Mouse (Mus musculus): Measurements from ENCODE around the gene Vamp9.

Vamp9 gene

DNA sequence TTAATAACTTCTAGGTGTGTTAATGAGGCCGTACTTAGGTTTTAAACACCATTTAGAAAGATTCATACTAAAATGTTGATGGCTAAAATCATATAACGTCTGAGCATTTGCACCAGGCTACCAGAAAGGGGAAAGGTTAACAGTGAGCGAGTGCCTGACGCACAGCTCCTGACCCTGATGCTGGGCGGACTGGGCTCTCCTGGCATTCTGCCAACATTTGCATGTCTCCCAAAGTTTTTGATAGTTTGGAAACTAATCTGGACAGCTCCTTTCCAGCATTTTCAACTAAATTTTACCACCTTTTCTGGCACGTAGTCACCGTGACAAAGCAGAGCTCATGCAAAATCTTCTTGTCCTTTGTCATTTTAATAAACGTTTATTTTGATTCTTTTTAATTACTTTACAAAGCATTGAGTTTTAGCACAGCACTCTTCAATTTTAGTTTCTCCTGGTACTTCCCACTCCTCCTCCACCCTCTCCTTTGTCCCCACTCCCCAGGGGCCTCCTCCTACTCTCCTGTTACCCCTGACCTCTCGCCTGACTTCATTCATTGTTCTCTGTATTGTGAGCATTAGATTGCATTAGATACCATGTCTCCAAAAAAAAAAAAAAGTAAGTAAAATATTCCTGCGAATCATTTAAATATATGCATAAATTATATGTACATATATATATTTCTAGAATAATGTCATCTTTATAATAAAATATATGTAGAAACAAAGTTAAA lies 35.9 kb downstream of the Vamp9 start:
- in situ Hi-C loops (cut with MboI, MseI) = no loop called here

DNA sequence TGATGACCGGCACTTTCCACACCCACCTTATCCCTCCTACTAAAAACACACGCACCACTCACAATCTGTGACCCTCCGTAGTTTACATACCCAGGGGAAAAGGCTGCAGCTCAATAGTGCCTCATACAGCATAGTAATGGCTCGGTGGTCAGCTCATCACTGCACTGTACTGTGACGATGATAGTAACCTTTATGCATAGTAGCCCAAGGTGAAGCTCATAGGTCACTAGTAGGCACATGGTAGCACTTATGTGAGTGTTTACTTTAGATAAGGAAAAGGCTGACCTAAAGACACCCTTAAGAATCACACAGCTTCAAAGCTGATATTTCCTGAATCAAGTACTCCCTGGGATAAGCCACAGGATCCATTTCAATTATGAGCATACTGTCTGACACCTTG lies 46.5 kb downstream of the Vamp9 start:
- in situ Hi-C loops (cut with MboI, MseI) = no loop called here

DNA sequence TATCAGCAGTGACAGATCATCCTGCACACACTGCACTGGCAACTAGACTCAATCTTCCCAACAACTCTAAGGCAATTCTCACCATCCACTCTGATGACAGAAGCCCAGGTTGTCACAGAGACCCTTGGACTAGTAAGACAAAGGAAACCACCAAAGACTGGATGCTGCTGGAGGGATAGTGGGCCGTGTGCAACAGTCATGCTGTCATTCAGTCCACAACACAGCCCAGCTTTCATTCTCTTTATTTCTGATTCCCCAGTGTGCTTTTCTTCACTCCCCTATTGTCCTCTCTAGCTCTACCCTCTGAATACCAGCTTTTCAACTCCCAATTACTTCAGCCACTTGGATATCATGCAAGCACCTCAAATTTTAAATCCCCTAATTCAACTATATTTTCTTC lies 47.8 kb downstream of the Vamp9 start:
- in situ Hi-C loops (cut with MboI, MseI) = no loop called here

DNA sequence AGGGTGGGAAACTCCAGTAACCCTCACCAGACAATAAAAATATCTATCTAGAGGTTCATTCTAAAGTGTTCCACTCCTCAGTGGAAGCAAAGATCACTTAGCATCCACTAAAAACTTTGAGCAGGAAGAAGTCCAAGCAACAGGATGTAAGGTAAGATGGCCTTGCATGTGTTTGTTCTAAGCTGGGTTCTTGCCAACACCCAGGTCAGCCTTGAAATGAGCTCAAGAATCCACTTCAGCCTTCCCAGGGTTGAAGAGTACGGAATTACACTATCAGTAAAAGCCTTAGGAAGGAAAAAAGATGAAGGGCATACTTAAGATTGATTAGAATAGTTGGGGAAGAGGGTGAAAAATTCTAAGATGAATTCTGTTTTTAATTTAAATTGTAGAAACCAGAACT lies 52.6 kb downstream of the Vamp9 start:
- in situ Hi-C loops (cut with MboI, MseI) = no loop called here

DNA sequence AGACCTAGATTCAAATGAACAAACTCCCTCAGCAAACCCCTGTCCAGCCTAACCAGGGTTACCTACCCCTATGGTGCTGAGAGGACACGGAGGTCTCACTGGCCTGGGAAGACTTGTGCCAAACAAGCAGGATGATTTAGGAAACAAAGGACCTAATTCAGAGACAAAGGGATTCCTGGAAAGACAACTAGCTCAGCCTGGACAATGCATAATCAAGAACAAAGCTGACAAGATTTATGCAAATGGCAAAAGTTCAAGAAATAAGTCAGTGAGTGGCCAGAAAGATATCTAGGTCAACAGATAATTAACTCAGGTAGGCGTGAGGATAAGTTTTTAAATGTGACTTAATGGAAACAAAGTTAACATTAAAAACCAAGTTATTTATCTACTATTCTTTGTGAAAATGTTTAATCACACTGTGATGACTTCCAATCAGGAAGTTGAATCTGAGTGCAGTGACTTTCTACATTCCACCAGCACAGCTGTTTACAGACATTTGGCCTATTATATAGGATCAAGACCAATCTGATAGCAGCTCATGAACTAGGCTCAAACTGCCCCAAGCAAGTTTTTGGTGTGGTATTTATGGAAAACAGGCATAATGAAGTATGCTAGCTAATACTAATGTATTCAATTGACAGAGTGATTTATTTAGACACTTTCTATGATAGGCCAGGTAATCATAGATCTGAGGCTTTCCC lies 53.3 kb downstream of the Vamp9 start:
- in situ Hi-C loops (cut with MboI, MseI) = no loop called here

DNA sequence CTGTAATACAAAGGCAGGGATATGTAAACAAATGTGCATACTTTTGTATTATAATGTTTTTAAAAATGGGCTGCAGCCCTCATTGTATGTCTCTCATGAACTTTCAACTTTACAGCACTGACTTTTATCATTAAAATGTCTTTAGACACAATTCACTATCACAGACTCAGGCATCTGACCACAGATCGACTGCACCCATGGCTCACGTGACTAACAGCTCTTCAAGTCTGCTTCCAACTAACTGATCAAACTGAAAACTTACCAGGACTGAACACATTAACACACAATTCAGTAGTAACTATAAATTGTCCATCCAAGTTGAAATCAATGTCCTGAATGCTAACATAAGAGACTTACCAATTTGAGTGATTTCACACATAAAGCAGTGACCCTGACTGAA lies 53.9 kb downstream of the Vamp9 start:
- in situ Hi-C loops (cut with MboI, MseI) = no loop called here

DNA sequence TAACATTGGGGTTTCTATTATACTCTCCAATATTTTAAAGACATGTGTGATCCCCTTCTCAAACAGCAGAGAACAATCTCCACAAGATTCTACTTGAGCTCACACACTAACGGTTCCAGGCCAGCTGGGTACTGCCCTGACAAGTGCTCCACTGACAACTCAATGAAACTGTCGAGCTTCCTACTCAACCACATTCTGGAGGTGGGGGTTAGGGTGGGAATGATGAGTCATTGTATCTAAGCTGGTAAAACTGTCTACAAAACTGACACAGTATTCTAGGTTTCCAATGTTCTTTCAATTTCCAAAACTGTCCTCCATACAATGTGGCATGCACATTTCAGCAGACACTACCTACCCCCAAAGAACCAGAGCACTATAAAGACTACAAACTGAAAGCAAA lies 67.9 kb downstream of the Vamp9 start:
- in situ Hi-C loops (cut with MboI, MseI) = loop anchor here (5.0 kb wide), 1 partner anchor 448 kb away; no protein-coding TSS in a partner anchor

DNA sequence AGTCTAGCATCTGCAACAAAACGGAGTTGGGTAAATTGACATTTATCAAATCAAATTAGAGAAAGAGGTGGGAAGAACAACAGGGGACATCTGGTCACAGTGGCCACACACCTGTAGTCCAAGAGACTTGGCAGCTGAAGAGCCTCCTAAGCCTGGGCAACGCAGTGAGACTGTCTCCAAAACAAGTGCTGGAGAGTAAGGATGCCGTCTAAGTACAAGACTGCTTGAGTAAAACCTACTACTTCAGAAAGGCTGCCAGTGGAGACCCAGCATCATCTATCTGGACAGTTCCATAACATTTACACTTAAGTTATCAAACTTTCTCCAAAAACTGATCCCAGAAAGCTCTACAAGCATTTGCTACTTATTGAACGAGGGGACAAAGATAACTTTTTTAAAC lies 69.0 kb downstream of the Vamp9 start:
- in situ Hi-C loops (cut with MboI, MseI) = no loop called here

DNA sequence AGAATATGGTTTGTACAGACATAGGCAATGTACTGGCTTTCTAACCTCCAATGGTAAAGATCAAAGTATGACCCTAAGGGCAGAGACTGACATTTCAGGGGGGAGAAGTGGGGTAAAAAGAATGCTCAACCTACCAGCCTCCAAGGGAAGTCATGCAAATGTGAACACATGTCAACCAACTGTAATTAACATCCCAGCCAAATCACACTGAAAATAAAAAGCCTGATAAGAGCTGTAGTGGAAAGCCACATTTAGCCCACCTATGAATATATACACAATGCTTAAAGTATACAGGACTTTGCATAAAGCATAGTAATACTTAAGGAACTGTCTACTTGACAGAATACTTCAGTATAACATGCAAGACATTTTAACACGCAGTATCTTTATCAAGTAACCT lies 69.7 kb downstream of the Vamp9 start:
- in situ Hi-C loops (cut with MboI, MseI) = no loop called here

DNA sequence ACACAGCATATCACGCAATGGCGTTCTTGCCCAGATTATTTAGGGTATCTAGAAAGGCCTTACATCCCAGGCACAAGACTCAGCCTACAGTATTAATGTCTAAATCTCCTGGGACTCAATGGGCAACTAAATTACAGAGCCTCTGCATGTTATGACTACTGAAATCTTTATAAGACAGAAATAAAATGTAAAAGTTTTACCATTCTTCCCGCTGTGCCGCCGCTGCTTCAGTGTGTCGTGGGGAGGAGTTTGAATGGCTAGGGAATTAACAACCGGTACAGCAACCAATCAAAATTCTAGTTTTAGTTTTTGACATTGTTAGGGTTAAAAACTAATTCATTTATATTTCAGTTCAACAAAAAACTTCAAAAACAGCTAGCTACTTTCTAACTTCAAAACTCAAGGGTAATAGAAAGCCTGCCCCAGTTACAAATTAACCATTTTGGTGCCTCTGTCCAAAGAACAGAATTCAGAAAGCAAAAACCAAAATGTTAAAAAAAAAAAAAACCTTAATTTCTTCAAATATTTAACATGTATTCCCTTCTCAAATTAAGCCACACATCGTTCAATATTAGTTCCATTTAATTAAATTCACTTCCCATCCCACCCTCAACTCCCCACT lies 70.4 kb downstream of the Vamp9 start:
- in situ Hi-C loops (cut with MboI, MseI) = no loop called here

DNA sequence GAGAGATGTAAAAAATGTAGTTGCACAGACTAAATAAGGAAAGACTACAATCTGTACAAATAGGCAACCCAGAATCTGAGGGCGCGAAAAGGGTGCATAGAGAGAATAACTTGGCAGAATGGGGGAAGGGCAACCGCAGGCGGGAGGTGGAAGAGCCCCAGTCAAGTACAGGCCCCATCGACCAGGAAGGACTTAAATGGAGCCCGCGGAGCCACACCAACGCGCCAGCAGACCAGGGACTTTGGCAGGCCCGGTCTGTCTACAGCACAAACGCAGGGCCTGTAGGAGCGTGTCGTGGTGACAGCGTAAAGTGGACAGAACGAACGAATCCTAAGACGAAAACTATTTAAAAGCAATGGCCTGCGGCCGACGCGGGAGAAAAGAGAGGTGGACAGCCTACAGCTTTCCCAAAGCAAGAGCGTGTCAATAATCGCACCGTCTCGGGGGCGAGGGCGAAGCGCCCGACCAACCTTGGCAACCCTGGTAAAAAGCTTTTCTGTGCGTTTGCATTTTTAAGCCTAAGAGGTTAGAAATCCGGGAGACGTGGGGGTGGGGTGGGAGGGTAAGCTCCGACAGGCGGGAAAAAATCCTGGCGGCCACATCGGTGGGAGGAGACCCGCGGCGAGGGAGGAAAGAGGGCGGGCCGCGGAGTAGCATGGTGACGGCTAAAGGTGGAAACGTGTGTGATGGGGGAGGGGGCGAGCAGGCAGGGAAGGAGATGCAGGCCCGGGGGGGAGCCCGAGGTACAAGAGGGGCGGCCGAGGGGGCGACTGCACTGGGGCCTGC lies 71.7 kb downstream of the Vamp9 start:
- in situ Hi-C loops (cut with MboI, MseI) = no loop called here

DNA sequence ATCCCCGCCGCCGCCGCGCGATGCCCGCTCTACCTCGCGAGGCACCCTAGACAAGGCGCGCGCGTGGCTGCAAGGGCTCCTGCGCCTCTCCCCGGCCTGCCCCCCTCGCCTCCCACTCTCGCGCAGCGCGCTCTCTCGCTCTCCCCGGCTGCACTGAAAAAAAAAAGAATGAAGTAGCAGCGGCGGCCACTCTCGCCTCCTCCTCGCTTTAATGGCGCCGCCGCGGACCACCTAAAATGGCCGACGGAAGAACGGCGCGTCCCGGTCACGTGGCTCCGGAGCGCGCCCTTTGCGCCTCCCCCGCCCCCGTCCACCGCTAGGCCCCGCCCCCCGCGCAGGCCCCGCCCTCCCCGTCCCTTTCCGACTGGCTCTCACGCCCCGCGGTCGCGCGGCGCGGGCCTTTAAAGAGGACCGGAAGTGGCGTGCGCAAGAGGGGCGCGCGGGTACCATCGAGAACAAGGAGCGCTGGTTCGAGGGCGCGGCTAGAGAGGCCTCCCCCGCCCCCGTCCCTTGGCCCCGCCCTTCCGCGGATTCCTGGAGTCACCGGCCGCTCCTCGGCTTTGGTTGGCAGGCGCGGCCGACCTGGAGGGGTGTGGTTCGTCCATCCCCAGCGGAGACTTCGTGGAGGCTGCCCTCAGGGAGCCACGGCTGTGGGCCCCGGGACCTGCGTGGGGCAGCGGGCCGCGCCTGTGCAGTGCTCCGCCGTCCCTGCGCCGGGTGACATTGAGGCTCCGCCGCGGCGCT lies 72.8 kb downstream of the Vamp9 start, which contains the start of the genes Hnrnpd and 4930524J08Rik:
Hnrnpd (minus strand) TSS at position 240 of the 744 bp plus-strand sequence.
4930524J08Rik (plus strand) TSS at position 363 of the 744 bp plus-strand sequence.
- in situ Hi-C loops (cut with MboI, MseI) = no loop called here

DNA sequence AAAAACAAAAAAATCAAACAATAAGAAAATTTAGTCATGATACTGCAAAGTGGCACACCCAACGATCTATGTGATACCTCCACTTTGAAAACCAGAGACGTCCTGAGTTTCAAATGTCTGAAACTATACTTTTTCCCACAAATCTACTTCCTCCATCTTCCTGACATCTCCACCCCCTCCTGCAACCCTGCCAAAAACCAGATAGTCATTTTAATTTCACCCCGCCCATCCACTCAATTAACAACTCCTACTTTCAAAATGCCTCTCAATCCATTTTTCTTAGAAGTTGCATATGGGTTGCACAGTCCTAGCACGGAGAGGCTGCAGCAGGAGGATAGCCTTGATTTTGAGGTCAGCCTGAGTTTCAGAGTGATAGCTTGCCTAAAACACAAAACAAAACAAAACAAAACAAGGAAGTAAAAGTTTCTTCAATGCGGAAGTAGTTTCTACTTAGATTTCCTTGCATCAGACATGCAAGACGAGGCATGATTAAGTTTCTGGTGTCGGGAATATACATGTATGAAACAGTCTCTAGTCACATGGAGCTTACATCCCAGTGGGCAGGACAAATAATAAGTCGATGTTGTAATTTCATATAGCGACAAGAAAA lies 77.5 kb downstream of the Vamp9 start:
- in situ Hi-C loops (cut with MboI, MseI) = loop anchor here (5.0 kb wide), 1 partner anchor 59 kb away; no protein-coding TSS in a partner anchor

DNA sequence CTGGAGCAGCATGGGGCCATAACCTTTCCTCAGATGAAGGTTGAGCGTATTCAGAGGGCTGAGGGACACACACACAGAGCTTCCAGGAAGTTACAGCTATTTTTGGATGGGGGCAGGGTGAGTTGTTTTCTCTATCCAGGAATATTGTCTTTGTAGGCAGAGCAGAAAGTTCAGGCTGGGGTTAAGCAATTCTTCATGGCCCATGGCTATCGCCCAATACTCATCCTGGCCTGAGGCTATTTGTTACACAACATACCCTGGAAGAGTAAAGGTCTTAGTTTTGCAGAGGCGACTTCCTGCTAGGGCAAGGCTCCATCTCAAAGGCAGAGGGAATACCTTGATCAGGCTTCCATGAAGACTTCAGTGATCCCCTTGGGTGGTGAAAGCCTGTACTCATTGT lies 88.1 kb downstream of the Vamp9 start:
- in situ Hi-C loops (cut with MboI, MseI) = no loop called here

DNA sequence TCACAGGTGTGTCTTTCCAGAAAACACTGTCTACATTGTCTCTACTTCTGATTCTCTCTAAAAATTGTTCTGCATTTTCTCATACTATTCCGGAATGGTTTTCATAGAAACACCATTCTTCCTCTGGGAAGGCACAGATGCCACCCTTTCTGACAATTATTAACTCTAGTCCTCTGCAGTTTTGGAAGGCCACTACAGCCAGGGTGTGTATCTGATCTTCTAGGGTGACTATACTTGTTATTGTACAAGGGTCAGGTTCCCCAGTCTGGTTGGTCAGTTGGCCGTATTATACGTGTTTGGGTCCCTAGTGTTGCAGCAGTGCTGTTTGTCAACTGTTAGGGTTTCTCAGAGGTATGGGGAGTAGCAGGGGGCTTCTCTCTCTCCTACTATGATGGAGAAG lies 88.6 kb downstream of the Vamp9 start:
- in situ Hi-C loops (cut with MboI, MseI) = no loop called here

DNA sequence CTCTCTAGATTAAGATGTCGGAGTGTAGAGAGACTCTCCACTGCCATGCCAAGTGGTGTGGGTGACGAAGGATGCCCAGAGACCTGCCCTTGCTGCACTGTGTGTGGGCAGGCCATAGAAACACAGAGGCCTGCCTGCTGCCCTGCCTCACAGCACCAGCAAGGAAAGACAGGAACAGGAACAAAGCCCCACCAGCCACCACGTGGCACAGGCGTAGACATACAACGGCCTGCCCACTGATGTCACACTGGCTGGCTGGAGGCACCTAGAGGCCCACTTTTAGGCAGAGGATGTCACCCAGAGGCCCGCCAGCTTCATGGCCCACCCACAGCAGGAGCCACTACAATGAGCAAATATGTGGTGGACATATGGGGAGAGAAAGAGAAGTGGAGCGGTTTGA lies 94.0 kb downstream of the Vamp9 start:
- in situ Hi-C loops (cut with MboI, MseI) = no loop called here

DNA sequence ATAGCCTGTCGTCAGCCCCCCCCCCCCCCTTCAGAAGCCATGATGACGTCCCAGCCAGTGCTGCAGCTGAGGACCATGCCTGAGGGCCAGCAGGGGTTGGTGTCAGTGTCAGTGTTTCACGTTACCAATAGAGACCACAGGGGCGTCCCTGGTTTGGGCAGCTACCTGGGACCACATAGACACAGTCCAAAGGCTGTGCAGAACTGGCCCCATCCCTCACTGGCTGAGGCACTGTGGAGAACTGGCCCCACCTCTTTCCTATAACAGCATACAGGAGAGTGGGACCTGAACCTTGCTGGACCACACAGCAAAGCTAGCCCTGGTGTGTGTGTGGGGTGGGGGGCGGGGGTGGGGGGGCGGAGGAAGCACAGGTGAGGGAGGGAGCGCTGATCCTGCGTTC lies 94.4 kb downstream of the Vamp9 start:
- in situ Hi-C loops (cut with MboI, MseI) = no loop called here

Data from regulatory T cell (primary cell).